Mouse (Mus musculus): ENCODE results near the gene Ldlrap1. TPM values are rescaled to one million over a fixed set of nuclear protein-coding genes. Genes with fewer than 3 reads are reported as not detected.

Ldlrap1 gene
- total RNA-seq, 2 experiments from 2014 or later = 14.3 to 16.2 TPM

DNA sequence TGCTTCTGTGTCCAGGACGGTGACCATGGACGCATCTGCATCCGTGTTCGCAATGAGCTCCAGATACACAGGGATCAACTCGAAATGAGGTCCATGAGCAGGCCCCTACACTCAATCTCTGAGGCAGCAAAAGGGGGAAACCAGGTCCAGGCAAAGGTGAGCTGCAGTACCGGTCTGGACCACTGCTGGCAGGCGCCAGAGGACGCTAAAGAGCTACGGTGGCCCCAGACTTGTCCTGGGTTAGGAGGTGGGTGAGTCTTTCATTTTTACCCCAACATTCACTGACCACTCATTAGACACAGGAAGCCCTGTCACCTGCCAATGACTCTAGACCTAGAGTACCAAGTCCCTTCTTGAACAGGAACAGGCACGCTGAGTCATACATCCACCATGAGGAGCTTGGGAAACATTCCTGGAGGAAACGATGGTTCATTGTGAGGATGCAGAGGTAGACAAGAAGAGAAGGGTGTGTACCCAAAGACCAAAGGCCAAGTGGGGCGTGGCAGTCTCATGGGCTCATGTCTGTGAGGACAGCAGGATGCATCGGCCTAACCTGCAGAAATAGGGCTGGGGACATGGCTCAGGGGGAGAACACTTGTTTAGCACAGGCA is 42.0 kb downstream of the Ldlrap1 start:
- intact Hi-C loops (cut with DNase I) = no loop called here
- DNase-seq = no peak

DNA sequence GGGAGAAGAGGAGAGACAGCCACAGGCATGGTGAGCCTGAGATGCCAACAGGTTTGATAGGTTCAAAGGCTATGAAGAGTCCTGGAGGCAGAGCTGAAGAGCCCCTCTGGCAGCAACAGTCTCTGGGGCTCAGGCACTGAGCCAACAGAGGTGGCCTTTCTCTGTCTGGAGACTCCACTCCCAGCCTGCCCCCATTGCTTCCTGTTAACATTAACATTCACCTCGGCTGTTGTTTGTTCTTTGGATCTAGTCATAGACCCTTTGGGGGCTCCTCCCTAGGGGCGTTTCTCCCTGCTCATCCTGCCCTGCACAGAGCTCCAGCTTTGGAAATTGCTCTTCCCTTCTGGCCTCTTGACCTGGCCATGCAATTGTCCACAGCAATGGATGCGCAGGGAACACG is 42.9 kb downstream of the Ldlrap1 start:
- no peak for DNase-seq
- intact Hi-C loops (cut with DNase I) = no loop called here

DNA sequence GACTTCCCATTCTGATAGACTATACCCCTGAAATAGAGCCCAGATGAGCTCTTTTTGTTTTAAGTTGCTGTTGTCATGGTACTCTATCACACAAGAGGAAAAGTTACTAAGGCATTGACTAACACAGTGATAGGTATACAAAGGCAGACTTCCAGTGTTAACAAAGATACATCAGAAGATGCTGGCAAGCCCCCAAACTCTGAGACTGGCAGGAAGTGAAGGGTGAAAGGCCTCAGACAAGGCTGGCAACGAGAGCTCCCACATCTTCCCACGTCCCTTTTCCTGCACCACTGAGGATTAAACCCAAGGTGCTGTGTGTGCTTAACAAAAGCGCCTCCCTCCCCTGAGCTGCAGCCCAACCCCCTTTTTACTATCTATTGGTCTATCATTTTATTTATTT is 44.6 kb downstream of the Ldlrap1 start:
- intact Hi-C loops (cut with DNase I) = no loop called here
- DNase-seq = no peak

DNA sequence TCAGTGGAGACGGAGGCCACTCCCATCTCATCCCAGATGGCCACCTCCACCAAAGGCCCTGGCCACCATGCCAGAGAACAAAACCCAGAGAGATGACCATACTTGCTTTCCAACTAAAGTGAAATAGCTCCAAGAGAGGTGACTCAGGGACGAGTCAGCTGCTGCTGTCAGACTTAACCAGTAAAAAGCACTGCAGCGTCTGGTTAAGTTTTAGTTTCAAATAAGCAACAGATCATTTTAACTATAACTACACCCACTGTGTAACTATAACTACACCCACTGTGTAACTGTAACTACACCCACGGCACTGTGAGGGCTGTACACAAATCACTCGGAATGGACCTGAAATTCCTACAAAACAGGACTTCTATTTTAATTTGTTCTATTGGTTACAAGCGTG is 46.7 kb downstream of the Ldlrap1 start:
- DNase-seq = no peak
- intact Hi-C loops (cut with DNase I) = no loop called here

DNA sequence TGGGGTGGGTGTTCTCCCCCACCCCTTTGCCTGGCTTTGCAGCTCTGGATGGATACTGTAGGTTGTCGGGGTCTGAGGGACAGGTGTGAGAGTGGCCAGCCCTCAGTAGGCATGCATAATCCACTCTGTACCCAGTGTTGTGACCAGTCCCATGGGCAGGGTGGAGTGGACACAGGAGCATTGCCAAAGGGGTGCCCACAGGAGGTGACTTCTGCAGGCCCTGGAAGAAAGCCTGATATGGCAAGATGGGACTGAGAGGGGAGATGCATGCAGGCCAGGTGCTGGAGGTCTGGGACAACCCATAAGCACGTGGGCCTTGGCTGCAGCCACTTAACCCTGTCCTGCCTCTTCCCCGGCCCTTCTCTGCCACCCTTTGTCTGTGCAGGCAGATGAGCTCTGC is 47.5 kb downstream of the Ldlrap1 start:
- DNase-seq = no peak
- intact Hi-C loops (cut with DNase I) = no loop called here

DNA sequence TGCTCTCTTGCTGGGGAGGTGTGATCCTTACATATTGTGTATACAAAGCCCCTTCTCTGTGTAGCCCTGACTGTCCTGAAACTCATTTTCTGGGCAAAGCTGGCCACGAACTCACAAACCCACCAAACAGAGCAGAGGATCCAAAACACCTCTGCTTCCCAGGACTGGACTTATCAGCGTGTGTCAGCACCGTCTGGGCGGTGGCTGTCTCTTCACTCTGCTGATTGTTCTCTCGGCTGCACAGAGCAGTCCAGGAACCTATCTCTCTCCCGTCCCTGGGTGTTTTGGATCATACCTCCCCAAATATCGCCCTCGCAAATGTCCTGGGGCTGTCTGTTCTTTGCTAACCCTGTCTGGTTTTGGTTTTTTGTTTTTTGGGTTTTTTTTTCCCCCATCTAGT is 48.3 kb downstream of the Ldlrap1 start:
- intact Hi-C loops (cut with DNase I) = no loop called here
- no peak for DNase-seq

DNA sequence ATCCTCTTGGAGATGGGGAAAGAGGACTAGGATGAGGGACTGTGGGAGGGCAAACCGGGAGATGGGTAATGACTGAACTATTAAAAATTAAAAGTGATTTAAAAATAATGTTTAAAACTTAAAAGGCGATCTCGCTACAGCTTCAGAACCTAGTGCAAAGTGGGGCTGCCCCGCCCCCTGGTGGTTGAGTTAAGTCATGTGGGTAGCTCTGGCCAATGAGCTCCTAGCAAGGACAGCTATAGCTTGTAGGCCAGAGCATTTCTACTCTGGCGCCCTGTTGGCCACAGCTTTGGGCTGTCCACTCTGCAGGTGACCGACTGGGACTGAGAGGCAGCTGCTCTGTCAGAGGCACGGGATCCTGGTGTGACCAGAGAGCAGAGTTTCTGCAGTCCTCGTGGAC is 53.9 kb downstream of the Ldlrap1 start:
- DNase-seq = peak; percentile 83 to 85
- intact Hi-C loops (cut with DNase I) = loop anchor here (1.0 kb wide), 1 partner anchor 171 kb away; no protein-coding TSS in a partner anchor

DNA sequence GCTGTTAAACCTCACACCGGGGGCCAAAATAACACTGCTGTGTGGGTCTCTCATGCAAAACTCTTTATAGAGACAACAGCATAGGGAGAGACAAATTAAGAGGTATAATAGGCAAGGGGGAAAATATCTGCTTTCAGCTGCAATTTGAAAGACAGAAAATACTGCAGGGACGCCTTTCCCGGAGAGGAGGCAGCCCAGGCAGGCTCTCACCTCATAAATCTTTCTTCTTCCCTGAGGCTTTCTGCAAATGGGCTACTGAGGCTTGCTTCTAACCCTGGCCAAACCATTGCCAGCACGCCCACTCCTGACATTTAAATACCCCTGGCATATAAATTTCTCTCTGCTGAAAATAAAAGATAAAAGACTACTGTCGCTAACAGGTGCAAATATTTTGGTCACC is 62.5 kb downstream of the Ldlrap1 start:
- DNase-seq = no peak
- intact Hi-C loops (cut with DNase I) = no loop called here

DNA sequence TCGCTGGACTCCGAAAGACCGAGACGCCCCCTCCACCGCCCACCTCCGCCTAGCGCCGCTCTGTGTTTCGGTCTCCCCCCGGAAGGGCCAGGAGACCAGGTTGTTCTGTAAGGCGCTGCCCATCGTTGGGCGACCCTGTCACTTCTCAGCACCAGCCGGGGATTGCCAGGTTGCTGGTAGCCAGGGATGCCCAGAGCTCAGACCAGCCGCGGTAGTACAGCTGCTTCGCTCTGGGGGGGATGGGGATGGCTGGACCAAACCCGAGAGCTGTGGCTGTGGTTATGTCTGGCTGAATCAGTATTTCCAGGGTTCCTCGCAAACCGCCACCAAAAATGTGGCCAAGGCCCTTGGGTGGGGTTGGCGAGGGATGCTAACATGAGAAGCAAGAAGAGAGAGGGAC is 63.2 kb downstream of the Ldlrap1 start:
- no peak for DNase-seq
- intact Hi-C loops (cut with DNase I) = loop anchor here (5.0 kb wide), 1 partner anchor 648 kb away; the partner anchor contains the start of gene Srrm1

DNA sequence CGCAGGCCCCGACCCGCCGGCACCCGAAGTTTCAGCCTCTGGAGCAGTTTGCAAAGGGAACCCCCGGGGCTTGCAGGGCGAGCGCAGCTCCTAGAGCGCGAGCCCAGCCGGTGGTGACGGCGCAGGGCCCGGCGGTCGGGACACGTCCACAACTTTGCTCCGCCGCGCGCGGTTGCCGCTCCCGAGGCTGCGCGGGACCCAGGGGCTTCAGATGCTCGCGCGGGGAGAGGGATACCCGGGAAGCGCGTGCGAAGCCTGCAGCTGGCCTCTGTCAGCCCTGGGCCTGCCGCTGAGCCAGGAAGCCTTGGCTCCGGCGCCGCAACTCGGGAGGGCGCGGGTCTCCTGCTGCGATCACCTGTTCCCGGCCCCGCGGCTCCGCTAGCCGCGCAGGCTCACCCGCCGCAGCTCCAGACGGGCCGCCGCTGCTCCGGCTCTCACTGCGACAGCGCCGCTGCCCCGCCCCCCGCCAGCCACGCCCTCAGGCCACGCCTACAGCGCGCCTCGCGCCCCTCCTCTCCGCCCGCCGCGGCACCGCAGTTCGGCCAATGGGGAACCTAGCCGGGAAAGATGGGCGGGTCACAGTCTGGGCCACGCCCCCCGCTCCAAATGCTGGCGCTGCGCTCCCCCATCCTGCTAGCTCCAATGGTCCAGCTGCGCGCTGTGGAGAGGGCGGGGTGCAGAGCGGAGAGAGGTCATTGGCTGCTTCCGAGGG is 63.8 kb downstream of the Ldlrap1 start, which contains the start of gene Man1c1:
Man1c1 (minus strand) TSS at position 456 of the 712 bp plus-strand sequence.
- peak; percentile 99 for DNase-seq
- intact Hi-C loops (cut with DNase I) = loop anchor here (2.0 to 5.0 kb wide), 4 partner anchors 63 to 648 kb away; partner anchors contain the start of gene Srrm1

DNA sequence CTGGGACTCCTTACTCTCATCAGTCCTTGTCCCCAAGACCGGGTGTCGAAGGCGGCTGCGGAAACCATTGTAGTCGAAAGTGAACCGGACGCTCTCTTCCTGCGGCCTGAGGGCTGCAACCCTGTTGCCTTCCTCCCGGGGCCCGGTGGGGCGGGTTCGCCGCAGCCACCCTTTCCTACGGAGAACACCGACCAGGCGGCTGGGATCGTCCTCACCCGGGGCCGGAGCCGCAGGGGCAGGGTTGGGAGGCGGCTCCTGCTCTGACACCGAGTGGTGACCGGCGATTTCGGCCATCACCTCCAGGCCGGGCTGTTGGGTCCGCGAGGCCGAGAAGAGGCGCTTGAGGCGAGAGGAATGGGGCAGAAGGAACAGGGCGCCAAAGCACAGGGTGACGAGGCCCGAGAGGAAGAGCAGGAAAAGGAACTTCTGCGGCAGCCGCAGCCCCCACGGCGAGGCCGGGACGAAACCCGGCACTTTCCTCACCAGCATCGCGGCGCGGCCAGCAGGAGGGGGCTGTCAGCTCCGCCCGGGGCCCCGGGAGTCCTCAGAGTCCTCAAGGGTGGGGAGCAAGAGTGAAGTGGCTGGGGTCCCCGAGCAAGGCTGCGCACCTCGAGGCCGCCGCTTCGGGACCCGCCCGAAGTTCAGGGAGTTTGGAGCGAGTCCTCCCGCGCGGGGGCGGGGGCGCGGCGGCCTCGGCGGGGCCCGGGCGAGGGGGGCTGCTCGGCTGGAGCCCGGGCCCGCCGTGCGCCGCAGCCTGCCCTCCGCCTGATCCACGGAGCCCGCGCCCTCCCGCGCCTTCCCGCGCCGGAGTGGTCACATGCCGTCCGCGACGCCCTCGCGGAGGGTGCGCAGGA is 64.6 kb downstream of the Ldlrap1 start:
- intact Hi-C loops (cut with DNase I) = loop anchor here (2.0 to 5.0 kb wide), 4 partner anchors 64 to 649 kb away; partner anchors contain the start of gene Srrm1
- DNase-seq = peak; percentile 69 to 80

DNA sequence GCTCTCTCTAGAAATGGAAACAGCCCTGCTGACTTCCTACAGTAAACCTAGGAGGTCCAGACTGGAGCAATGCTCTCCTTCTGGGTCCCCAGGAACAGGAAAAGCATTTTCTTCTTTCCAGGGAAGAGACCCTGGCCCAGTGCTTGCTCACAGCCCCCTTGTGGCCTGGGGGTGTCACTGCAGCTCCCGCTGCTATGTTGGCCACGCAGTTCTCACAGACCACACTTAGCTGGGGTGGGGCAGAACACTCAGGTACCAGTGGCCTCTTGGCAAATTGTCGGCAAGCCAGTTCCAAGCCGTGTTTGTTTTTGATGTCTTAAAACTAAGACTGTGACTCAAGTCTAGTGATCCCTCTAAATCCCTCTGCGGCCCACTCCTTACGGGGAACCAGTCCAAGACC is 65.9 kb downstream of the Ldlrap1 start:
- intact Hi-C loops (cut with DNase I) = loop anchor here (2.0 to 5.0 kb wide), 4 partner anchors 65 to 650 kb away; partner anchors contain the start of gene Srrm1
- peak; percentile 79 to 83 for DNase-seq

DNA sequence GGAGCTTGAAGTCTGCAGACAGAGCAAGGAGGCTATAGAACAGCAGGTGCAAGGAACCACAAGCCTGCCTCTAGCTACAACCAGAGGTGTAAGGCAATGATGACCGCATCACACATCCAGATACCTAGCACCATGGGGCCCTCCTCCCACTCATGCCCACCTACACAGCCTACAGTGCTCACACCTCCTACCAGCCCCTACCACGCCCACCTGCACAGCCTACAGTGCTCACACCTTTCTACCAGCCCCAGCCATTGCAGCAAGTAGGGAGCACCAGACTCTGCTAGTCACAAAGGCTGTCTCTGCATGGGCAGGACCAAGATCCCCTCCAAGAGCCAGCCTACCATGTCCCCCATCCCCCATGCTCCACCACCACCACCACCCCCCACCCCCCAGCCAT is 66.9 kb downstream of the Ldlrap1 start:
- DNase-seq = no peak
- intact Hi-C loops (cut with DNase I) = loop anchor here (5.0 kb wide), 1 partner anchor 651 kb away; the partner anchor contains the start of gene Srrm1

DNA sequence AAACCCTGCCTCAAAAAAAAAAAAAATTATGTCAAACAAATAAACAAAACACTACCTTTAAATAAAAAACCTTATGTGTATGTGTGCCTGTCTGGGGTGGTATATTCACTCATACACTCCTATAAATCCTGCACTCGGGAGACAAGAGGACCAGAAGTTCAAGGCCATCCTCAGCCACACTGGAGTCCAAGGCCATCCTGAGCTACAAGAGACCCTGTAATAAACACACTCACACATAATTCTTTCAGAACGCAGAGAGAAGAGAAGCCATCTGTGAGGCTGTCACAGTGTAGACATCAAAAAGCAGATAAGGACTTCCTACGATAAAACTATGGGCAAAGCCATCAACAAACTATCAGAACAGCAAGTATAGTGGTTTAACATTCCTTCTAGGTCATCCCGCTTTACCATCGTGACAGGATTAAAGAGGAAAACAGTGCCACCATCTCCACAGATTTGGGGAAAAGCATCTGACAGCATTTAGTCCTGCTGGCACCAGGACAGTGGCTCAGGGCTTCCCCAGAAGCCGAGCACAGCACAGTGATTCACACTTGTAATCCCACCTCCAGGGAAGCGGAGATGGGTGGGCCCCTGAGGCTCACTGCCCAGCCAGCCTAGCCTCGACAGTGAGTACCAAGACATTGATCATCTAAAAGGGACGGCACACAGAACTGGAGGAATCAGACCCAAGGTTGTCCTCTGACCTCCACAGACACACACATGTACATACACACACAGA is 74.5 kb downstream of the Ldlrap1 start:
- DNase-seq = no peak
- intact Hi-C loops (cut with DNase I) = no loop called here

DNA sequence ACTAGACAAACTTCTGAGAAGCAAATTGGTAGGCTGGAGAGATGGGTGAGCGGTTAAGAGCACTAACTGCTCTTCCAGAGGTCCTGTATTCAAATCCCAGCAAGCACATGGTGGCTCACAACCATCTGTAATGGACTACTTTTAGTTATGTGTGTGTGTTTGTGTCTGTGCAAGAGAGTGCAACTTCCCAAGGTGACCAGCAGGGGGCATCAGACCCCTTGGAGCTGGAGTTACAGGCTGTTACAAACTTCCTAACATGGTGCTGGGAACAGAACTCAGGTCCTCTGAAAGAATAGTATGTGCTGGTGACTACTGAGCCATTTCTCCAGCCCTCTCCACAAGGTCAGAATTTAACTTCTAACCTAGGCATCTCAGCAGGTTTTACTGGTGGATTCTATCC is 75.4 kb downstream of the Ldlrap1 start:
- DNase-seq = no peak
- intact Hi-C loops (cut with DNase I) = no loop called here

Other genes starting within 250 kb of the Ldlrap1 start
- 100 to 1,000 TPM; 178 to 188 TPM for gene Mtfr1l, start 232.6 kb downstream of the Ldlrap1 start, total RNA-seq (2021)
- gene Selenon, start 215.9 kb downstream of the Ldlrap1 start, total RNA-seq (2021) = 10 to 100 TPM; 19.8 to 21.1 TPM
- gene Man1c1, start 63.7 kb downstream of the Ldlrap1 start, total RNA-seq (2021) = 10 to 100 TPM; 22.0 to 23.2 TPM
- gene Maco1, start 85.3 kb upstream of the Ldlrap1 start, total RNA-seq (2021) = 10 to 100 TPM; 23.9 to 24.7 TPM
- 1 to 10 TPM; 2.8 to 3.0 TPM for gene Rhd, start 96.5 kb upstream of the Ldlrap1 start, total RNA-seq (2021)
- 10 to 100 TPM; 65.8 to 71.3 TPM for gene Tmem50a, start 147.0 kb upstream of the Ldlrap1 start, total RNA-seq (2021)
- gene Rsrp1, start 155.6 kb upstream of the Ldlrap1 start, total RNA-seq (2021) = 100 to 1,000 TPM; 129 to 206 TPM
- gene Syf2, start 162.9 kb upstream of the Ldlrap1 start, total RNA-seq (2021) = 10 to 100 TPM; 56.1 to 65.6 TPM